Mouse (Mus musculus): ENCODE data around the gene A930002H24Rik. TPM values are rescaled to one million over a fixed set of nuclear protein-coding genes. Genes with fewer than 3 reads are reported as not detected.
A peak's percentile ranks its signal among the peaks of the same experiment; 100 is the strongest.
"Not testable (repeated sequence)": the region's sequence is repeated elsewhere in the genome, so short reads cannot be mapped to it uniquely, and the experiment has no call there.

A930002H24Rik gene
- polyA plus RNA-seq, 1 experiment, result 3.7 TPM

DNA sequence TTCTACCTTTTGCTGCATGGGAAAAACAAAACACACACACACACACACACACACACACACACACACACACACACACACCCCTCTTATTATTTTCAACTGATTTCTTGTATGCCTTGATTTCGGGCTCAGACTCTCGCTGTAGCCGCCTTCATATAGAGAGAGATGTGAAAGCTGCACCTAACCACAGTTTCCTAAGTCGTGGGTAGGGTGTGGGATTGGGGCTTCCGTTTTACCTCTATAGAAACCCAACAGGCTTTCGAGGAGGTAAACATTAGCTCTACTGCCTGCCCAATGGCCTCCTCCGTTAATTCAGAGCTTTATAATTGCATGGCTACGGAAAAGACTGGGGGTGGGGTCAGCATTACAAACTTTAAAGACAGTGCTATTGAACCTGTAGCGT lies 13.6 kb downstream of the A930002H24Rik start:
- Histone ChIP-seq H3K4me1 (ENCODE audit: control insufficient read depth, insufficient read depth, low read length) (peaks cover 7% of the 10 kb centered on the region), H3K27ac (ENCODE audit: control insufficient read depth, insufficient read depth, low read depth, low read length) (no peak overlapping the region), H3K36me3 (ENCODE audit: control insufficient read depth, insufficient read depth, low read length) (no peaks in the 10 kb centered on the region), H3K4me3 (ENCODE audit: control insufficient read depth, low read depth, low read length) (no peak overlapping the region), H3K27me3 (ENCODE audit: control insufficient read depth, insufficient read depth, low read length) (no peaks in the 10 kb centered on the region)
- TF ChIP-seq POLR2A (IDR thresholded peaks at IDR 0.05; ENCODE audit: control insufficient read depth, low read depth, low read length) (no peak), CTCF (IDR thresholded peaks at IDR 0.05; ENCODE audit: control insufficient read depth, insufficient read depth, insufficient replicate concordance, low read depth, low read length) (no peak)

DNA sequence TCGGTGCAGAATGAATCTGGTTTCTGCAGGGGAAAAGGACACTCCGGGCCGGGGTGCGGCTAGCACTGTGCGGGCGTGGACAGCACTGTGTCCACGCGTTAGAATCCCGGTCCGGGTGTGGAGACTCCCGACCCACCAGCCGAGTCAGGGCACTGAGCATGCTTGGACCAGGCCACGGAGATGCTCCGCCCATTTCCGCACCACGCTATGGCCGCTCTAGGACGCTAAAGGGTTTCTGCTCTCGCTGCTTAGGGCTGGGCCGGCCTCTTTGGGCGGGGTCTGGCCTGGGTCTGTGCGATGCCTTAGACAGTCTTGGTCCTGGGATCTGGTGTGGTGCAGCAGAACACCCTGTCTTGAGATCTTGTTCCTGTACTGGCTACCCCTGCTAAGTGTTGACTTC lies 14.0 kb downstream of the A930002H24Rik start:
- Histone ChIP-seq H3K27ac (ENCODE audit: control insufficient read depth, insufficient read depth, low read depth, low read length) (peak overlapping the region; percentile 39; the same call in 1 of the 2 replicates), H3K4me1 (ENCODE audit: control insufficient read depth, insufficient read depth, low read length) (peaks cover 7% of the 10 kb centered on the region), H3K36me3 (ENCODE audit: control insufficient read depth, insufficient read depth, low read length) (no peaks in the 10 kb centered on the region), H3K27me3 (ENCODE audit: control insufficient read depth, insufficient read depth, low read length) (no peaks in the 10 kb centered on the region), H3K4me3 (ENCODE audit: control insufficient read depth, low read depth, low read length) (peak overlapping the region; percentile 89)
- TF ChIP-seq CTCF (IDR thresholded peaks at IDR 0.05; ENCODE audit: control insufficient read depth, insufficient read depth, insufficient replicate concordance, low read depth, low read length) (no peak), POLR2A (IDR thresholded peaks at IDR 0.05; ENCODE audit: control insufficient read depth, low read depth, low read length) (peak; percentile 79)

DNA sequence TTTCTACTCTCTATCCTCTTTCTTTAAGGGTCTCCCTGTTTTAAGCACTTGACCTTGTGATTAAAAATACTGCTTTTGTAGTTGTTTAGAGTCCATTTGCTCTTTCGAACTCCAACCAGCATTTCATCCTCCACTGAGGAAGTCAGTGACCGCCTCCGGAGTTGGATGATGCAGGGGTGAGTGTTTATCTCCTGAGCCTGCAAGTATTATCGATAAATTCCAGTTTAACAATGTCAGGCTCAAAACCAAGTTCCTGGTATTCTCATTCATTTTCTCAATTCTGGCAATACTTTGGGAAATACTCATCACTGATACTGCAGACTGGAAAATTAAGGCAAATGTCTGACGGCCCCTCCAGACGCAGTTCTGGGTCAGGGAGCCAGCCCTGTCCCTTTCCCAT lies 14.4 kb downstream of the A930002H24Rik start:
- H3K36me3 ChIP-seq (ENCODE audit: control insufficient read depth, insufficient read depth, low read length), result no peaks in the 10 kb centered on the region
- TF ChIP-seq POLR2A (IDR thresholded peaks at IDR 0.05; ENCODE audit: control insufficient read depth, low read depth, low read length), result no peak
- H3K27me3 ChIP-seq (ENCODE audit: control insufficient read depth, insufficient read depth, low read length), result no peaks in the 10 kb centered on the region
- H3K4me1 ChIP-seq (ENCODE audit: control insufficient read depth, insufficient read depth, low read length), result peaks cover 7% of the 10 kb centered on the region
- peak overlapping the region; percentile 39; the same call in 1 of the 2 replicates for H3K27ac ChIP-seq (ENCODE audit: control insufficient read depth, insufficient read depth, low read depth, low read length)
- peak overlapping the region; percentile 89 for H3K4me3 ChIP-seq (ENCODE audit: control insufficient read depth, low read depth, low read length)

GRCm38 (mm10) chr17:63845766-63846165 lies 17.8 kb downstream of the A930002H24Rik start:
- not testable (repeated sequence) for H3K4me1 ChIP-seq (ENCODE audit: control insufficient read depth, insufficient read depth, low read length); H3K4me3 ChIP-seq (ENCODE audit: control insufficient read depth, low read depth, low read length); H3K36me3 ChIP-seq (ENCODE audit: control insufficient read depth, insufficient read depth, low read length); H3K27me3 ChIP-seq (ENCODE audit: control insufficient read depth, insufficient read depth, low read length); H3K27ac ChIP-seq (ENCODE audit: control insufficient read depth, insufficient read depth, low read depth, low read length)

DNA sequence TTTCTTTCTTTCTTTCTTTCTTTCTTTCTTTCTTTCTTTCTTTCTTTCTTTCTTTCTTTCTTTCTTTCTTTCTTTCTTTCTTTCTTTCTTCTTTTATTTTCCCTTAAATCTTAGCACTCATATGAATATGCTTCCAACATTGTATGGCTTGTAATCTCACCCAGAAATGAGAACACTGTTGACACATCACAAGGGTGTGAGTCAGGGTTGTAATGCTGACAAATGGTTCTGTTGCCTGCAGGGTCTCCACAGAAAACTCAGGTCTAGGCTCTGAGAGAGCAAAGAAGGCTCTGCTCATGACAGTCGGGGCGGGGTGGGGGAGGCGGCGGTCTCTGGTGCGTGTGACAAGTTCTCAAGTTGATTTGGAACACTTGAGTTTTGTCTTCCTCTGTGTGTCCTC lies 18.7 kb downstream of the A930002H24Rik start:
- no peak overlapping the region for H3K27ac ChIP-seq (ENCODE audit: control insufficient read depth, insufficient read depth, low read depth, low read length)
- TF ChIP-seq CTCF (IDR thresholded peaks at IDR 0.05; ENCODE audit: control insufficient read depth, insufficient read depth, insufficient replicate concordance, low read depth, low read length), result no peak
- no peak for TF ChIP-seq POLR2A (IDR thresholded peaks at IDR 0.05; ENCODE audit: control insufficient read depth, low read depth, low read length)
- no peaks in the 10 kb centered on the region for H3K36me3 ChIP-seq (ENCODE audit: control insufficient read depth, insufficient read depth, low read length)
- no peaks in the 10 kb centered on the region for H3K27me3 ChIP-seq (ENCODE audit: control insufficient read depth, insufficient read depth, low read length)
- H3K4me1 ChIP-seq (ENCODE audit: control insufficient read depth, insufficient read depth, low read length), result peaks cover 7% of the 10 kb centered on the region
- H3K4me3 ChIP-seq (ENCODE audit: control insufficient read depth, low read depth, low read length), result no peak overlapping the region

GRCm38 (mm10) chr17:63842226-63842625 lies 21.4 kb downstream of the A930002H24Rik start:
- H3K4me3 ChIP-seq (ENCODE audit: control insufficient read depth, low read depth, low read length), result no peak overlapping the region
- TF ChIP-seq POLR2A (IDR thresholded peaks at IDR 0.05; ENCODE audit: control insufficient read depth, low read depth, low read length), result no peak
- no peak for TF ChIP-seq CTCF (IDR thresholded peaks at IDR 0.05; ENCODE audit: control insufficient read depth, insufficient read depth, insufficient replicate concordance, low read depth, low read length)
- no peaks in the 10 kb centered on the region for H3K4me1 ChIP-seq (ENCODE audit: control insufficient read depth, insufficient read depth, low read length)
- H3K27me3 ChIP-seq (ENCODE audit: control insufficient read depth, insufficient read depth, low read length), result no peaks in the 10 kb centered on the region
- no peak overlapping the region for H3K27ac ChIP-seq (ENCODE audit: control insufficient read depth, insufficient read depth, low read depth, low read length)
- no peaks in the 10 kb centered on the region for H3K36me3 ChIP-seq (ENCODE audit: control insufficient read depth, insufficient read depth, low read length)

DNA sequence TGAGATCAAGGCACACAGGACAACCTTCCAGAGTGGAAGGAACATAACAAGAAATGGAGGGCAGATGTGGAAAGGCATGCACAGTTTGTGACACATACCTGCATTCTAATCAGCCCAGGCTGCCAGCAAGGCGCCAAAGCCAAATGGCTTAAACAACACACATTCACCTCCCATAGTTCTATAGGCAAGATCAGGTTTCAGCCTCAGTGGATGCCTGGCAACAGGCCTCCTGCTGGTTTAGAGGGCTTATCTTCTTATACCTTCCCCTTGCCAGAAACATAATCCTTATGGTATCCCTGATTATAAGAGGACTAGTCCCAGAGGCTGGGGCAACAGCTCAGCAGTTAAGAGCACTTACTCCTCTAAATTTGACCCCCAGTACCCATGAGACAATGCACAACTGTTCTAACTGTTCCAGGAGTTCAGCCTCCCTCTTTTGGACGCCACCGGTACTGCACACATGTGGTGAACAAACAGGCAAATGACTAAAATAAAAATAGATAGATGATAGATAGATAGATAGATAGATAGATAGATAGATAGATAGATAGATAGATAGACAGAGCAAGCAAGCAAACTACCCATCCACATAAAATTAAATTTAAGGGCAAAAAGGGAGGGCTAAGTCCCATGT lies 23.8 kb downstream of the A930002H24Rik start:
- Histone ChIP-seq H3K4me1 (ENCODE audit: control insufficient read depth, insufficient read depth, low read length) (no peaks in the 10 kb centered on the region), H3K27ac (ENCODE audit: control insufficient read depth, insufficient read depth, low read depth, low read length) (no peak overlapping the region), H3K27me3 (ENCODE audit: control insufficient read depth, insufficient read depth, low read length) (no peaks in the 10 kb centered on the region), H3K4me3 (ENCODE audit: control insufficient read depth, low read depth, low read length) (no peak overlapping the region), H3K36me3 (ENCODE audit: control insufficient read depth, insufficient read depth, low read length) (no peaks in the 10 kb centered on the region)
- TF ChIP-seq POLR2A (IDR thresholded peaks at IDR 0.05; ENCODE audit: control insufficient read depth, low read depth, low read length), result no peak
- no peak for TF ChIP-seq CTCF (IDR thresholded peaks at IDR 0.05; ENCODE audit: control insufficient read depth, insufficient read depth, insufficient replicate concordance, low read depth, low read length)

- H3K4me3 ChIP-seq (ENCODE audit: control insufficient read depth, low read depth, low read length), result no peak overlapping the region
- H3K36me3 ChIP-seq (ENCODE audit: control insufficient read depth, insufficient read depth, low read length), result no peaks in the 10 kb centered on the region
- no peaks in the 10 kb centered on the region for H3K27me3 ChIP-seq (ENCODE audit: control insufficient read depth, insufficient read depth, low read length)
- H3K4me1 ChIP-seq (ENCODE audit: control insufficient read depth, insufficient read depth, low read length), result no peaks in the 10 kb centered on the region
- H3K27ac ChIP-seq (ENCODE audit: control insufficient read depth, insufficient read depth, low read depth, low read length), result no peak overlapping the region
- TF ChIP-seq CTCF (IDR thresholded peaks at IDR 0.05; ENCODE audit: control insufficient read depth, insufficient read depth, insufficient replicate concordance, low read depth, low read length), result no peak
These were observed 25.4 kb downstream of the A930002H24Rik start for GRCm38 (mm10) chr17:63838144-63838543.
